Mouse (Mus musculus) bone marrow, adult 2 months (tissue): ENCODE results near the gene D16Ertd472e.

Experiments used
- CTCF ChIP-seq: fragments of 200-500 bp; IDR thresholded peaks from 2 replicates; pipeline ENCODE4 v1.5.1; 2011; ENCODE audit warnings: low read length, control low read depth; ENCODE audit not compliant: control insufficient read depth, insufficient read depth
- POLR2A ChIP-seq: fragments of 200-500 bp; IDR thresholded peaks from 2 replicates; pipeline ENCODE4 v1.6.1; 2011; ENCODE audit warnings: low read depth, mild to moderate bottlenecking, control low read depth, low read length, borderline replicate concordance; ENCODE audit not compliant: control insufficient read depth

- TF ChIP-seq POLR2A (no peak), CTCF (no peak)
Observed at GRCm38 (mm10) chr16:78518697-78519096, 57.8 kb downstream of the D16Ertd472e start.
